Mouse (Mus musculus): ENCODE data around the gene Crygd. TPM values are rescaled to one million over a fixed set of nuclear protein-coding genes. Genes with fewer than 3 reads are reported as not detected.

Crygd gene
- polyA plus RNA-seq, 1 experiment = not detected

- no peak for DNase-seq (ENCODE audit: low spot score)
Observed at GRCm38 (mm10) chr1:65043433-65043832, 19.8 kb downstream of the Crygd start.

DNA sequence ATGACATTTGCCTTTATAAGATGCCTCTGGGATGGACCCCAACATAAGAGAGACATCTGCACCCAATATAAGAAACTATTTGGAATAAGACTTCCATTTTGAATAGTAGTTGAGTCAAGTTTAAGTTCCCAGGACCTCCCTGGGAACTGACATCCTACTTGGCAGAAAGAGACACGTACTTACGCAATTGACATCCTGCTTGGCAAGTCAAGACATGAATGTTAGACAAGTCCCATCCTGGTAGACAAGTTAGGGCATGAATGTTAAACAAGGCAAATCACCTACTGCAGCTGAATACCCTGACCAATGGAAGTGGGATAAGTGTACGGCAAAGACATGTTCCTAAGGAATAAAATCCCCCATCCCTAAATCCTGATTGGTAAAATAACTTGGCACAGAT, 21.4 kb downstream of the Crygd start:
- no peak for DNase-seq (ENCODE audit: low spot score)

DNA sequence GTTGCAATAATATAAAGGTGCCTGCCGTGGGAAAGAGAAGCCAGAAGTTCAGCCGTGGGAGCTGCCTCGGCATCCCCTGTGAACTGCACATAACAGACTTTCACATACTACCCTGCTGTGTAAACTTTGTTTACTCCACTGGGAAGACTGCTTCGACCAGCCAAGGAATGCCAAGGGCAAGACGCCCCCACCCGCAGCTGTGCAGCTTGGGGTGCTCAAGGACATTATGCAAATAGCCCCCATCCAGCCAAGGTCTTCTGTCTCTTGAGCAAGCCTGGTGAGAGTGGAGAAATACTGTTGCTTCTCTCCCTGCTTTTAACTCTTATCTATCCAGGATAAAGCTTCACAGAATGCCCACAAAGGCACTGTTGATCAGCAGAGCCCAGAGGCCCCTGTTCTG, 22.4 kb downstream of the Crygd start:
- no peak for DNase-seq (ENCODE audit: low spot score)

DNA sequence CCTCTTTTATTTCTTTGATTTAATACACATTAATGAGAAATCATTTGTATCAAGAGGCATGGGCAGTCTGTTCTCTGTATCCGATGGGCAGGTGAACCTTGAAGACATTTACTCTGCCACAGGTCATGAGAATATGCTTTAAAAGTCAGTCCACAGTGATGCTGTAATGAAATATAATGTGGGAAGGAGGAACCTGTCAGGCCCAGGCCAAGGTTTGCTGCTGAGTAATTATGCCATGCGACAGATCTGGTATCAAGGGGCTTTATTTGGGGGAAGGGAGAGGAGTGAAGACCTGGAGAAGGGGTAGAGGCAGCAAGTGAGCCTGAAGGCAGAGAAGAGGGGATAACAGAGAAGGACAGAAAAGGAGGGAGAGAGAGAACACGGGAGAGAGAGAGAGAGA, 23.6 kb downstream of the Crygd start:
- DNase-seq (ENCODE audit: low spot score) = no peak

DNA sequence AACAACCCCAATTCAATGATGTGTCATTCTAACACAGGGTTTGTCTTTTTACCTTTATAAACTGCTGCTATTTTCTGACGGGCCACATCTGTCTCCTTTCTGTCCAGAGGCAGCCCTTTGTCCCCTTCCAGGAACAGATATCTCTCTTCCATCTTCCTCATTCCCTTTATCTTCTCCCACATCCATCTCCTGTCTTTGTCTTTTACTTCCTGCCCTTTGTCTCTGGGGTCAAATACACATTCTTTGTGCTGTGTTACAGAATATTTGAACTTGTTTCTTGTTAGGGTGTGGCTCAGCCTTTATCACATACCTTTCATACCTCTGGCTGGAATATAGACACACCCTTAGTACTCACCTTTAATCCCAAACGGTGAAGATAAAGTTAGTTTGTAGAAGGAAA, 25.7 kb downstream of the Crygd start:
- DNase-seq (ENCODE audit: low spot score) = no peak

DNA sequence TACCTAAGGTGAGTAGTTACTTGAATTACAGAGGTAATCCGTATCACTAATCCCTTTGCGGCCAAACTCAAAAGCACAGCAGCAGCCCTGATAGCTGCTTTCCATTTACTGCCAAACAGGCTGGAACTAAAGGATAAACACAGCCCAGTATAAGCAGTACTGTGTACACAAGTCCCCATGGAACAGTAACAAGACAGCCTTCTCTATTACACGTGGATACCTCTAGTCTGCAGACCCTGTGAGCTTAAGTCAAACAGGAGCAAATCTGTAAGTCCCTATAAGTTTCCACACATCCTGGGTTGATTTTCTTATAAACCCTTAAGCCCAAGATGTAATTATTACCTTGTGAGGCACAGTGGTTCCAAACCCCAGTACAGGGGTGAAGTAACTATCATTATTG, 27.7 kb downstream of the Crygd start:
- DNase-seq (ENCODE audit: low spot score) = no peak

DNA sequence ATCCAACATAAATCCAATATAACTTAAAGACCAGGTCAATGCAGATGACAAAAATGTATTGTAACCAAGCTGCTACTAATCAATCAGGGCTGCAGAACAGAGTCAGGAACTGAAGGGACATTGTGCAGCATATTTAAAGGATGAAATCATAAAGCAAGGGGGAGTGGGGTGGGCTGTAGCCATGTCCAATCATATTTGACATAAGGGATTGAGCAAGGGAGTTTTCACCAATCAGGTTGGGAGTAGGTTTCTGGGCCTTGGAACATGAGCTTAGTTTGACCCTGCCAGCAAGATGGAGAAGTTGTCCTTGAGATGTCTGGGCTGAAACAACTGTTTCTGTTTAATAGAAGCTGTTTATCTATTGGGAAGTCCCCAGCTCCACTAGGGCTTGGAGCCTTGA, 30.6 kb downstream of the Crygd start, which contains the start of gene Akr1cl:
Akr1cl (minus strand) TSS at position 119 of the 400 bp plus-strand sequence.
- DNase-seq (ENCODE audit: low spot score) = no peak

DNA sequence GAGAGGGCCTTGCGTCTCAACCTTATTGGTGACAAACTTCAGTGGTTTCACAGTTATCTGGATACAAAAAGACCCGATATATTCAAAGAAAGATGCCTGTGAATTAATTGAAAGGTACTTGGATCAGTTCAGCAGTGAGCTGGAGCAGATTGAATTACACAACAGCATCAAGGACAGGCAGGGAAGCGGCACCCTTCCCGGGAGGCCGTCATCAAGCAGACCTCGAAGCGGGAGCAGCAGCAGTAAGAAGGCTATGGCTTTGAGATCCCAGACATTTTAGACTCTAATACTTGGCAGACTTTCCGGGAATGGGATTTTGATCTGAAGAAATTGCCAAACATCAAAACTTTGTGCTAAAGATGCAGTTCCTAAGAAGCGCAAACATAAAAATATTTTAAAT, 35.0 kb downstream of the Crygd start:
- DNase-seq (ENCODE audit: low spot score) = no peak

DNA sequence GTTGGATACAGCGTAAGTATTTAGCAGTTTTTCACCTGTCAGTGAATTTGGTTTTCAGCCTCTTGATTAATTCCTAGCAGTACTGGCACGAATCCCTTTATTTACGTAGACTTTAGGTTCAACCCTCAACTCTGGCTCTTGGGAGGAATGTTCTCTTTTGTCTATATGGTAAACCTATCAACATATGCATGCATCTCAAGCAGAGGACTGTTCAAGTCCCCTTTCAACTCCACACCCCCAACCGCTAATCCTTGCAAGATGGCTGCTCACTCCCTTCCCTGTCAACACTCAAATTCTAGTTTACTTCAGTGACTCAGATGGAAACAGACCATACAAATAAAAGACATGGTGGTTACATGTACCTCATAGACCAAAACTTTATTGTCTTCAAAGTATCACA, 50.5 kb downstream of the Crygd start:
- no peak for DNase-seq (ENCODE audit: low spot score)

Other genes starting within 250 kb of the Crygd start
- gene Plekhm3, start 106.6 kb downstream of the Crygd start, polyA plus RNA-seq (2012; rRNA removed) = 4.1 and 5.2 TPM in 2 replicates
- gene Akr1cl, start 30.7 kb downstream of the Crygd start, polyA plus RNA-seq (2012; rRNA removed) = not detected in 2 replicates
- gene Cryge, start 12.3 kb downstream of the Crygd start, polyA plus RNA-seq (2012; rRNA removed) = not detected in 2 replicates
- not detected in 2 replicates for gene Crygc, start 10.2 kb upstream of the Crygd start, polyA plus RNA-seq (2012; rRNA removed)
- gene Crygb, start 18.8 kb upstream of the Crygd start, polyA plus RNA-seq (2012; rRNA removed) = not detected in 2 replicates
- gene Cryga, start 39.9 kb upstream of the Crygd start, polyA plus RNA-seq (2012; rRNA removed) = not detected in 2 replicates
- not detected in 2 replicates for gene Gm28845, start 56.1 kb upstream of the Crygd start, polyA plus RNA-seq (2012; rRNA removed)
- gene D630023F18Rik, start 59.8 kb upstream of the Crygd start, polyA plus RNA-seq (2012; rRNA removed) = 3.3 and 4.7 TPM in 2 replicates
- 201 and 236 TPM in 2 replicates for gene Idh1, start 123.0 kb upstream of the Crygd start, polyA plus RNA-seq (2012; rRNA removed)
- 7.5 and 8.0 TPM in 2 replicates for gene Pikfyve, start 123.2 kb upstream of the Crygd start, polyA plus RNA-seq (2012; rRNA removed)
- gene Pth2r, start 218.6 kb upstream of the Crygd start, polyA plus RNA-seq (2012; rRNA removed) = 0.04 TPM in 1 of 2 replicates, not detected in the other

Data from urinary bladder, adult 2 months (tissue).